Comparison of ENCODE assay signal across 8 mouse cellular contexts in the genomic region with DNA sequence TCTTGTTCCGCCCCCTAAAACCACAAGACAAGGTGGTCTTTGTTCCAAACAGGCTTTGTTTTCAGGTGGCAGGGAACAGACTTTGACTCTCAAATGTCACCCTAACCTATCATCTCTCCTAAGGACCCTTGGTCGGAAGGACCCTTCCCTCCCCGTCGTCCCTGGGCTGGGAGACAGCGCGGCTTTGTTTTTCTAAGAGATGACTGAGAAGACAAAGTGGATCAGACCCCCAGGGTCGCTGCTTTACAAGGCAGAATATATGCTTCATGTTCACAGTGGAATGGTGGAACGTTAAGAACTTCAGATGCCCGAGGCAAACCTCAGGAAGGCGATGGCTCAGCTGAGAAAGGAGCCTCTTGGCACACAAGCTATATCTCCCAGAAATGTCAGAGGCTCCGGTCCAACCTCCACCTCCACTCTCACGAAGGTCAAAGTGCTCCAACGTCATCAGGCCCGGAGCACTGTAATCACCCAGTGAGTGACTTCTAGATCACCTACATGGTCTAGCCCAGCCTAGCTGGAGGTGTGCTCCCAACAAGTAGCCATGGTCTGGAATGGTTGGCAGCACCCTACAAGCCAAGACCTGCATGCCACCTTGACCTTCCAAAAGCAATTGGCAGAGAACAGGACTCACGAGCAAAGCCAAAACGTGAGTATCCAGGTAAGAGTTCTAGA. TPM values are rescaled to one million over a fixed set of nuclear protein-coding genes. Genes with fewer than 3 reads are reported as not detected.
DNase-seq lines count a peak whose midpoint lies in the region; ATAC-seq and TF ChIP-seq lines count a peak whose summit lies in the region.

No protein-coding gene starts in this region.

- H3K9ac ChIP-seq in intestine, embryonic 15.5 days = peak overlapping the region; percentile 6; the same call in 1 of the 2 replicates
- 0 out of 2 replicates have a peak overlapping the region, but pooled peaks have one; percentile 17 for H3K9ac ChIP-seq in neural tube, embryonic 15.5 days (replicated peaks)

- H3K4me1 ChIP-seq in embryonic fibroblast, embryonic 13.5 days (ENCODE audit: control insufficient read depth, insufficient read depth, low read length) = peaks cover 31% of the 10 kb centered on the region
- H3K4me1 ChIP-seq in intestine, embryonic 15.5 days (replicated peaks) = peaks cover 83% of the 10 kb centered on the region
- H3K4me1 ChIP-seq in neural tube, embryonic 15.5 days = peaks cover 82% of the 10 kb centered on the region

- no peak for TF ChIP-seq POLR2A in embryonic fibroblast, embryonic 13.5 days (IDR thresholded peaks at IDR 0.05; ENCODE audit: low read depth, low read length)

- DNase-seq in left cerebral cortex, adult 2 months (ENCODE audit: extremely low spot score in 1 of 2, low spot score in 2 of 2) = no peak
- no peak for DNase-seq in left cerebral cortex, adult 9 months (ENCODE audit: low spot score in 2 of 2)
- no peak for DNase-seq in T-cell, adult 2 months (ENCODE audit: low spot score)
- no peak for DNase-seq in cerebellum, adult 11 months
- no peak for DNase-seq in thymus, postnatal 10 days (ENCODE audit: low spot score in 2 of 2)

- peak overlapping the region; percentile 36 for H3K27ac ChIP-seq in left cerebral cortex, adult 2 months
- peak overlapping the region; percentile 91 for H3K27ac ChIP-seq in embryonic fibroblast, embryonic 13.5 days (ENCODE audit: insufficient read depth, low read length)
- peak overlapping the region; percentile 90 for H3K27ac ChIP-seq in intestine, embryonic 15.5 days
- H3K27ac ChIP-seq in neural tube, embryonic 15.5 days (replicated peaks) = peak overlapping the region; percentile 82

- no peaks in the 10 kb centered on the region for H3K27me3 ChIP-seq in intestine, embryonic 15.5 days (replicated peaks)
- H3K27me3 ChIP-seq in neural tube, embryonic 15.5 days (replicated peaks) = no peaks in the 10 kb centered on the region

- no peak for TF ChIP-seq CTCF in left cerebral cortex, adult 2 months (IDR thresholded peaks at IDR 0.05)
- TF ChIP-seq CTCF in embryonic fibroblast, embryonic 13.5 days (IDR thresholded peaks at IDR 0.05; ENCODE audit: borderline replicate concordance, insufficient read depth, low read length) = no peak

- WGBS in intestine, embryonic 15.5 days = 29% methylated on average over 16 of the region's 16 CpGs
- WGBS in neural tube, embryonic 15.5 days = 20% methylated on average over 16 of the region's 16 CpGs

- no peaks in the 10 kb centered on the region for H3K9me3 ChIP-seq in intestine, embryonic 15.5 days
- no peaks in the 10 kb centered on the region for H3K9me3 ChIP-seq in neural tube, embryonic 15.5 days (replicated peaks)

- no peak for ATAC-seq in intestine, embryonic 15.5 days
- no peak for ATAC-seq in neural tube, embryonic 15.5 days (ENCODE audit: low FRiP score)

- intact Hi-C loops in left cerebral cortex, adult 2 months (cut with DNase I) = no loop called here

- no peak overlapping the region for H3K4me3 ChIP-seq in left cerebral cortex, adult 2 months
- H3K4me3 ChIP-seq in embryonic fibroblast, embryonic 13.5 days (ENCODE audit: insufficient read depth, low read length) = no peak overlapping the region
- H3K4me3 ChIP-seq in intestine, embryonic 15.5 days (replicated peaks) = no peak overlapping the region; the same call in 1 of the 2 replicates
- H3K4me3 ChIP-seq in neural tube, embryonic 15.5 days (replicated peaks) = no peak overlapping the region; the same call in 1 of the 2 replicates

- H3K4me2 ChIP-seq in intestine, embryonic 15.5 days (replicated peaks) = peak overlapping the region; percentile 55
- H3K4me2 ChIP-seq in neural tube, embryonic 15.5 days = peak overlapping the region; percentile 44

- no peaks in the 10 kb centered on the region for H3K36me3 ChIP-seq in intestine, embryonic 15.5 days
- no peaks in the 10 kb centered on the region for H3K36me3 ChIP-seq in neural tube, embryonic 15.5 days

RNA-seq across cellular contexts. Expression of gene Ptk7, which starts 9.5 kb away (rescaled TPM):
- total RNA-seq in left cerebral cortex, adult 2 months (2021) = 1 to 10 TPM; 8.3 to 9.4 TPM
- polyA plus RNA-seq in embryonic fibroblast, embryonic 13.5 days (2011; ENCODE audit: insufficient read length, low read depth, missing spikeins) = 145 and 172 TPM in 2 replicates
- polyA plus RNA-seq in intestine, embryonic 15.5 days (2015; fragmentation: Nextera tagmentation; extraction: Ambion mirVana) = 61.8 and 66.2 TPM in 2 replicates
- 29.3 and 41.7 TPM in 2 replicates for polyA plus RNA-seq in neural tube, embryonic 15.5 days (2015; fragmentation: Nextera tagmentation; extraction: Ambion mirVana)

RNA-seq across cellular contexts. Expression of gene Klc4, which starts 26.0 kb away (rescaled TPM):
- total RNA-seq in left cerebral cortex, adult 2 months (2021) = 10 to 100 TPM; 21.9 to 24.4 TPM
- 6.5 and 7.2 TPM in 2 replicates for polyA plus RNA-seq in embryonic fibroblast, embryonic 13.5 days (2011; ENCODE audit: insufficient read length, low read depth, missing spikeins)
- polyA plus RNA-seq in intestine, embryonic 15.5 days (2015; fragmentation: Nextera tagmentation; extraction: Ambion mirVana) = 64.6 and 73.2 TPM in 2 replicates
- polyA plus RNA-seq in neural tube, embryonic 15.5 days (2015; fragmentation: Nextera tagmentation; extraction: Ambion mirVana) = 31.8 and 32.3 TPM in 2 replicates

RNA-seq across cellular contexts. Expression of gene Mrpl2, which starts 26.2 kb away (rescaled TPM):
- total RNA-seq in left cerebral cortex, adult 2 months (2021) = 10 to 100 TPM; 49.1 to 53.2 TPM
- polyA plus RNA-seq in embryonic fibroblast, embryonic 13.5 days (2011; ENCODE audit: insufficient read length, low read depth, missing spikeins) = 33.5 and 45.2 TPM in 2 replicates
- polyA plus RNA-seq in intestine, embryonic 15.5 days (2015; fragmentation: Nextera tagmentation; extraction: Ambion mirVana) = 148 and 156 TPM in 2 replicates
- 64.9 and 80.5 TPM in 2 replicates for polyA plus RNA-seq in neural tube, embryonic 15.5 days (2015; fragmentation: Nextera tagmentation; extraction: Ambion mirVana)

RNA-seq across cellular contexts. Expression of gene Cul7, which starts 30.3 kb away (rescaled TPM):
- 10 to 100 TPM; 25.9 to 30.0 TPM for total RNA-seq in left cerebral cortex, adult 2 months (2021)
- 63.6 and 64.4 TPM in 2 replicates for polyA plus RNA-seq in embryonic fibroblast, embryonic 13.5 days (2011; ENCODE audit: insufficient read length, low read depth, missing spikeins)
- polyA plus RNA-seq in intestine, embryonic 15.5 days (2015; fragmentation: Nextera tagmentation; extraction: Ambion mirVana) = 41.1 and 45.7 TPM in 2 replicates
- polyA plus RNA-seq in neural tube, embryonic 15.5 days (2015; fragmentation: Nextera tagmentation; extraction: Ambion mirVana) = 37.1 and 40.1 TPM in 2 replicates

RNA-seq across cellular contexts. Expression of gene Rrp36, which starts 54.3 kb away (rescaled TPM):
- 10 to 100 TPM; 14.9 to 15.7 TPM for total RNA-seq in left cerebral cortex, adult 2 months (2021)
- 29.9 and 32.3 TPM in 2 replicates for polyA plus RNA-seq in embryonic fibroblast, embryonic 13.5 days (2011; ENCODE audit: insufficient read length, low read depth, missing spikeins)
- polyA plus RNA-seq in intestine, embryonic 15.5 days (2015; fragmentation: Nextera tagmentation; extraction: Ambion mirVana) = 56.4 and 58.4 TPM in 2 replicates
- polyA plus RNA-seq in neural tube, embryonic 15.5 days (2015; fragmentation: Nextera tagmentation; extraction: Ambion mirVana) = 53.5 and 59.1 TPM in 2 replicates

Comparison
In these comparisons a context has a peak if more than half of its experiments do, and no peak if none do; other contexts are left out.
1. H3K27ac ChIP-seq: peak in every context shown above with its lines; median percentile 91 in embryonic fibroblast, embryonic 13.5 days; 90 in intestine, embryonic 15.5 days; 82 in neural tube, embryonic 15.5 days; 36 in left cerebral cortex, adult 2 months.